Mouse (Mus musculus) adrenal gland, postnatal 36 days (tissue): ENCODE results near the gene Jmjd8. TPM values are rescaled to one million over a fixed set of nuclear protein-coding genes. Genes with fewer than 3 reads are reported as not detected.
"Not testable (repeated sequence)": the region's sequence is repeated elsewhere in the genome, so short reads cannot be mapped to it uniquely, and the experiment has no call there.

Experiments
- DNase-seq, 2 experiments: peaks; one replicate each; pipeline ENCODE4 v3.0.0; 2021; ENCODE audit warnings: mixed read lengths in 1 of 2
- long read RNA-seq, 2 experiments: library from polyadenylated mRNA; stranded (forward); transcript quantifications; one replicate each; pipeline ENCODE4 v2.0.0; 2021; ENCODE audit warnings: borderline sequencing depth in 2 of 2
- total RNA-seq, 2 experiments: library from RNA; stranded (reverse); gene quantifications; 2 replicates each; pipeline ENCODE4 v1.2.3; 2021

The Jmjd8 gene
- 10 to 100 TPM; 87.8 to 93.9 TPM for total RNA-seq
- long read RNA-seq, experiment 1, transcript Jmjd8-205 (9 exons, 2,268 nt), result major isoform, 69 of 120 reads
- long read RNA-seq, experiment 1, partial matches to known transcripts, result 36 of 120 reads
- long read RNA-seq, experiment 1, other reads (novel, unspliced or antisense), result 11 of 120 reads
- long read RNA-seq, experiment 2, transcript Jmjd8-205 (9 exons, 2,268 nt), result major isoform, 27 of 29 reads
- long read RNA-seq, experiment 2, partial matches to known transcripts, result 0 of 29 reads
- long read RNA-seq, experiment 2, other reads (novel, unspliced or antisense), result 2 of 29 reads

- DNase-seq, result peak; percentile 82 to 87
These were observed at the start of gene Jmjd8 for GRCm38 (mm10) chr17:25828712-25829557. Gene Jmjd8, plus strand, starts transcription at chr17:25828867.

- no peak for DNase-seq
These were observed 47.3 kb upstream of the Jmjd8 start for GRCm38 (mm10) chr17:25781339-25781738.

- peak; percentile 76 to 83 for DNase-seq
These were observed 45.6 kb upstream of the Jmjd8 start for GRCm38 (mm10) chr17:25783086-25783485.

GRCm38 (mm10) chr17:25783861-25784574, 44.6 kb upstream of the Jmjd8 start:
- DNase-seq, result no peak

GRCm38 (mm10) chr17:25785281-25785745, 43.4 kb upstream of the Jmjd8 start, which contains the start of gene Haghl:
Gene Haghl, minus strand, starts transcription at chr17:25785673.
- peak; percentile 95 for DNase-seq

GRCm38 (mm10) chr17:25786280-25786679, 42.4 kb upstream of the Jmjd8 start, which contains the start of gene Ccdc78:
Gene Ccdc78, plus strand, starts transcription at chr17:25786580.
- DNase-seq, result no peak

- DNase-seq, result no peak
These were observed 41.7 kb upstream of the Jmjd8 start for GRCm38 (mm10) chr17:25786781-25787504.

GRCm38 (mm10) chr17:25791320-25791842, 37.3 kb upstream of the Jmjd8 start:
- DNase-seq, result no peak

- DNase-seq, result peak; percentile 89
These were observed 36.7 kb upstream of the Jmjd8 start for GRCm38 (mm10) chr17:25791843-25792527.

- DNase-seq, result peak; percentile 80 to 88
These were observed 36.1 kb upstream of the Jmjd8 start, which contains the start of gene Fam173a for GRCm38 (mm10) chr17:25792615-25793014. Gene Fam173a, minus strand, starts transcription at chr17:25792901.

- no peak for DNase-seq
These were observed 34.5 kb upstream of the Jmjd8 start for GRCm38 (mm10) chr17:25794197-25794596.

- no peak for DNase-seq
These were observed 33.7 kb upstream of the Jmjd8 start for GRCm38 (mm10) chr17:25794998-25795397.

GRCm38 (mm10) chr17:25795609-25796092, 33.0 kb upstream of the Jmjd8 start, which contains the start of gene AC134908.4:
Gene AC134908.4, minus strand, starts transcription at chr17:25795659.
- peak; percentile 46 to 61 for DNase-seq

GRCm38 (mm10) chr17:25796211-25796771, 32.4 kb upstream of the Jmjd8 start:
- DNase-seq, result peak; percentile 71 to 75

GRCm38 (mm10) chr17:25796951-25797369, 31.7 kb upstream of the Jmjd8 start, which contains the start of gene Metrn:
Gene Metrn, minus strand, starts transcription at chr17:25797136.
- peak; percentile 93 to 97 for DNase-seq

- peak; percentile 64 to 71 for DNase-seq
These were observed 27.6 kb upstream of the Jmjd8 start for GRCm38 (mm10) chr17:25801029-25801428.

- DNase-seq, result peak; percentile 91
These were observed 25.7 kb upstream of the Jmjd8 start for GRCm38 (mm10) chr17:25802825-25803517.

GRCm38 (mm10) chr17:25806507-25806906, 22.2 kb upstream of the Jmjd8 start:
- peak; percentile 64 to 70 for DNase-seq

- not testable (repeated sequence) for DNase-seq
These were observed 21.2 kb upstream of the Jmjd8 start for GRCm38 (mm10) chr17:25807452-25807851.
